In genomic region chr1:193449394-193450103, GRCm38 (mm10) we compare ENCODE assay signal across 8 mouse cellular contexts.
DNase-seq lines count a peak whose midpoint lies in the region; ATAC-seq and TF ChIP-seq lines count a peak whose summit lies in the region.

No protein-coding gene starts in this region.

- H3K27ac ChIP-seq in forebrain, postnatal 0 days (ENCODE audit: low read depth, low read length) = peak overlapping the region; percentile 16; the same call in 1 of the 2 replicates
- H3K27ac ChIP-seq in hindbrain, embryonic 14.5 days = peak overlapping the region; percentile 35
- peak overlapping the region; percentile 48 for H3K27ac ChIP-seq in left cerebral cortex, adult 2 months
- H3K27ac ChIP-seq in stomach, embryonic 15.5 days = peak overlapping the region; percentile 13; the same call in 1 of the 2 replicates

- H3K9ac ChIP-seq in forebrain, postnatal 0 days = no peak overlapping the region
- H3K9ac ChIP-seq in hindbrain, embryonic 14.5 days = no peak overlapping the region; the same call in 1 of the 2 replicates
- H3K9ac ChIP-seq in stomach, embryonic 15.5 days = no peak overlapping the region

- intact Hi-C loops in gastrocnemius, postnatal 36 days (cut with DNase I) = loop anchor here (5.0 kb wide), 1 partner anchor 62 kb away; no protein-coding TSS in a partner anchor
- intact Hi-C loops in left cerebral cortex, adult 2 months (cut with DNase I) = loop anchor here (2.0 to 5.0 kb wide), 5 partner anchors 117 to 1238 kb away; partner anchors contain the start of gene Plxna2

- H3K9me3 ChIP-seq in forebrain, postnatal 0 days (ENCODE audit: low read length) = no peaks in the 10 kb centered on the region
- H3K9me3 ChIP-seq in hindbrain, embryonic 14.5 days (ENCODE audit: control insufficient read depth, low read length) = no peaks in the 10 kb centered on the region
- no peaks in the 10 kb centered on the region for H3K9me3 ChIP-seq in stomach, embryonic 15.5 days

- H3K4me3 ChIP-seq in forebrain, postnatal 0 days (ENCODE audit: low read depth, low read length) = no peak overlapping the region
- H3K4me3 ChIP-seq in hindbrain, embryonic 14.5 days (replicated peaks; ENCODE audit: low read length) = no peak overlapping the region
- H3K4me3 ChIP-seq in left cerebral cortex, adult 2 months = no peak overlapping the region
- no peak overlapping the region for H3K4me3 ChIP-seq in stomach, embryonic 15.5 days (replicated peaks)

- ATAC-seq in forebrain, postnatal 0 days = peak; percentile 76
- ATAC-seq in hindbrain, embryonic 14.5 days (ENCODE audit: low FRiP score) = peak; percentile 57
- ATAC-seq in stomach, embryonic 15.5 days (ENCODE audit: insufficient read depth, low FRiP score, low read depth) = peak; percentile 19; the same call in 1 of the 2 replicates

- TF ChIP-seq CTCF in forebrain, postnatal 0 days (IDR thresholded peaks at IDR 0.05; ENCODE audit: low read depth) = peak; percentile 81
- TF ChIP-seq CTCF in left cerebral cortex, adult 2 months (IDR thresholded peaks at IDR 0.05) = peak; percentile 81

- WGBS in forebrain, postnatal 0 days = 8% methylated on average over 7 of the region's 7 CpGs
- 19% methylated on average over 7 of the region's 7 CpGs for WGBS in hindbrain, embryonic 14.5 days
- 8% methylated on average over 7 of the region's 7 CpGs for WGBS in stomach, embryonic 15.5 days

- no peak overlapping the region for H3K4me2 ChIP-seq in forebrain, postnatal 0 days (ENCODE audit: low read depth)
- no peak overlapping the region for H3K4me2 ChIP-seq in hindbrain, embryonic 14.5 days (replicated peaks)
- peak overlapping the region; percentile 16; the same call in 1 of the 2 replicates for H3K4me2 ChIP-seq in stomach, embryonic 15.5 days

- peak; percentile 8 for DNase-seq in gastrocnemius, postnatal 10 days
- no peak for DNase-seq in gastrocnemius, postnatal 36 days
- DNase-seq in cerebellum, adult 11-12 months = peak; percentile 28
- DNase-seq in forebrain, postnatal 0 days = peak; percentile 89
- DNase-seq in hindbrain, embryonic 14.5 days (ENCODE audit: low spot score) = peak; percentile 88
- peak in 1 of 2 experiments; percentile 25 for DNase-seq in left cerebral cortex, adult 2 months (ENCODE audit: extremely low spot score in 1 of 2, low spot score in 2 of 2)
- peak; percentile 81 for DNase-seq in mesoderm, embryonic 11.5 days (ENCODE audit: low read depth, low spot score)

- no peaks in the 10 kb centered on the region for H3K36me3 ChIP-seq in forebrain, postnatal 0 days (ENCODE audit: insufficient read depth)
- no peaks in the 10 kb centered on the region for H3K36me3 ChIP-seq in hindbrain, embryonic 14.5 days (replicated peaks; ENCODE audit: control insufficient read depth, insufficient read depth)
- H3K36me3 ChIP-seq in stomach, embryonic 15.5 days = no peaks in the 10 kb centered on the region

- no peaks in the 10 kb centered on the region for H3K4me1 ChIP-seq in forebrain, postnatal 0 days (ENCODE audit: insufficient read depth)
- peaks cover 14% of the 10 kb centered on the region for H3K4me1 ChIP-seq in hindbrain, embryonic 14.5 days (replicated peaks; ENCODE audit: control insufficient read depth, insufficient read depth, low read length)
- peaks cover 7% of the 10 kb centered on the region for H3K4me1 ChIP-seq in stomach, embryonic 15.5 days

- H3K27me3 ChIP-seq in forebrain, postnatal 0 days (ENCODE audit: insufficient read depth, low read length) = no peaks in the 10 kb centered on the region
- H3K27me3 ChIP-seq in hindbrain, embryonic 14.5 days (ENCODE audit: control insufficient read depth, insufficient read depth, low read length) = no peaks in the 10 kb centered on the region
- no peaks in the 10 kb centered on the region for H3K27me3 ChIP-seq in stomach, embryonic 15.5 days (replicated peaks)

Comparison
In these comparisons a context has a peak if more than half of its experiments do, and no peak if none do; other contexts are left out.
1. DNase-seq: peak in gastrocnemius, postnatal 10 days (single experiment), cerebellum, adult 11-12 months (single experiment), forebrain, postnatal 0 days (single experiment), hindbrain, embryonic 14.5 days (single experiment) and mesoderm, embryonic 11.5 days (single experiment); none in gastrocnemius, postnatal 36 days (0 of 2).
2. ATAC-seq: peak in every context shown above with its lines; median percentile 76 in forebrain, postnatal 0 days; 57 in hindbrain, embryonic 14.5 days; 19 in stomach, embryonic 15.5 days.
3. Peak in every context shown above with its lines, with median percentiles within 50 percentile points of each other: H3K27ac ChIP-seq.